Mouse (Mus musculus) c-Kit-negative CD71-positive TER-119-positive erythroid progenitor cells, embryonic 14.5 days (primary cell): Measurements from ENCODE around the gene Cdpf1.

Experiments used
- DNase-seq: peaks from one replicate; pipeline ENCODE4 v3.0.0-alpha.2; 2013; ENCODE audit warnings: low read depth, low spot score

Cdpf1 gene

DNA sequence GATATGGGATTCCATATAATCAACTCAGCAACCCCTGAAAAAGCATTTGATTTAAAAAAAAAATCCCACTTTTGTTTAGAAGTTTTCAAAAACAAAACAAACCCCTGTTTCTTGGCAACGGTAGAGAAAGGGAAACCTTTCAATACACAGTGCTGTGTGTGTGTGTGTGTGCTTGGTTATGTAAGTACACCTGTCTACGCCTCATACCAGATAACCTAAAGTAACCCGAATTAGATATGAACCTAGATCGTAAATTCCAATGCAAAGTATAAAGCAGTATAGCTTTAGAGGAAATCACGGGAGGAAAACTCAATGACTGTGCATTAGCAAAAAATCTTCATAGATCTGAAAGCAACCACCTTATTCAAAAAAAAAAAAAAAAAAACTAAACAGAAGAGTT is 44.8 kb downstream of the Cdpf1 start:
- no peak for DNase-seq

- no peak for DNase-seq
Observed at GRCm38 (mm10) chr15:85765022-85765421, 46.5 kb downstream of the Cdpf1 start.

DNA sequence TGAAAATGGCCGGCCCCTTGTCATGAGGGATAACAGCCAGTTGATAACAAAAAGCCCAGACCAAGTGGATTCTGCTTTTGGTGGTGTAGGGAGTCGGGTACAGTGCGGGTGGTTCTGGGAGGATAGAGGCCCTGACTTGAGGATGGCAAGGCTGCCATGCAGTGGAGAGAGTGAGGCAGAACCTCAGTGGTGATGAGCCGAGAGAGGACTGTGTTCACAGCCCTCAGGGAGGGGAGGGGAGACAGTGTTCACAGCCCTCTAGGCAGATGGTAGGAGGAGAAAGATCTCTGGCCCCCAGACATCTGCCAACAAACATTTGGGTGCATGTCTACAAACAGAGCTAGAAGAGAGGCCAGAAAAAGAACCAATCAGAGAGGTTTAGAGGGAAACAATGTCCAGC is 48.7 kb downstream of the Cdpf1 start:
- no peak for DNase-seq

- DNase-seq = no peak
Observed at GRCm38 (mm10) chr15:85757768-85758167, 53.7 kb downstream of the Cdpf1 start.
